Mouse (Mus musculus): Measurements from ENCODE around the gene Fance. TPM values are rescaled to one million over a fixed set of nuclear protein-coding genes. Genes with fewer than 3 reads are reported as not detected.

Fance gene
- 28.4 and 30.9 TPM in 2 replicates for polyA plus RNA-seq (2016; fragmentation: Nextera tagmentation; extraction: Ambion mirVana)

DNA sequence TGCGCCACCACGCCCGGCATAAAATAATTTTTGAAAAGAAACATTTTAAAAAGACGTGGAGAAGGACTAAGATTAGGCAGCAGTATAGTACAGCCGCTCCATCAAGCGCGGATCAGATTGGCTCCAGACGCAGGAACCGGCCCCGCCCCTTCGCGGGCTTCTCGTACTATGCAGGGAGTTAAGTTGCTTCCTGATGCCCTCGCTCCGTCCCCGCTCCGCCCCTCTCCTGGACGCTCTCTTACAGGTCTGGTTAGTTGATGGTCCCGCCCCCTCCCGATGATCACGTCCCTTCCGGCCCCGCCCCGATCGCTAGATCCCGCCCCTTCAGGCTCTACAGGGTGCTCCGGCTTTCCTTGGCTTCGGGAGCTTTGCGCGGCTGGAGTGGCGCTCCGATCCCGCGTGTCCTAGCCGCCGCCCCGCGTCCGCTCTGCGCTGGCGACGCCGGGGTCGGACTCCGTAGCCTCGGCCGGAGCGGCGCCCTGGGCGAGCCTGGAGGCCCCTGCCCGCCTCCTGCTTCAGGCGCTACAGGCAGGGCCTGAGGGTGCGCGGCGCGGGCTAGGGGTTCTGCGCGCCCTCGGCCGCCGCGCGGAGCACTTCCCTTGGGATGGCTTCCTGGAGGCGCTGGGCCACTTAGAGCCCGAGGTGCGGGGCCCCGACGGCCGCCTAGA is at the start of gene Fance:
TSS of gene Fance (plus strand) at position 308 of the 668 bp plus-strand sequence.
- peak within 1 kb of the TSS; percentile 94 for H3K4me3 ChIP-seq
- WGBS: under 1% methylated on average over 69 of the region's 69 CpGs
- peaks cover 50% of the 10 kb centered on the region for H3K4me1 ChIP-seq
- H3K9me3 ChIP-seq: no peaks in the 10 kb centered on the region
- peaks cover 30% of the 10 kb centered on the region for H3K36me3 ChIP-seq (replicated peaks)
- DNase-seq (ENCODE audit: low spot score): peak; percentile 100
- peak within 1 kb of the TSS; percentile 96 for H3K27ac ChIP-seq (replicated peaks)
- H3K27me3 ChIP-seq (replicated peaks; ENCODE audit: low read depth, poor library complexity, severe bottlenecking): no peaks in the 10 kb centered on the region

DNA sequence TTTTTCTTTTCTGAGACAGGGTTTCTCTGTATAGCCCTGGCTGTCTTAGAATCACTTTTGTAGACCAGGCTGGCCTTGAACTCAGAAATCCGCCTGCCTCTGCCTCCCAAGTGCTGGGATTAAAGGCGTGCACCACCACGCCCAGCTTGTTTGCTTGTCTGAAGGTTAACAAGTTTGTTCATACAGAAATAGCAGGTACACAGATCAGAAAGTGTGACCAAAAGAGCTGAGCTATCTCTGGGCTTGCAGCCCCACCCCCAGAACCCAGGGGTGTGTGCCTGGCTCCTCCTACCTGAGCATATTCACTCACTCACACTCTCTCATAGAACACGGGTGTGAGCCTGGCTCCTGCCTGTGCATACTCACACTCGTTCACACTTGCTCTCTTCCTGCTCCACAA is 46.1 kb upstream of the Fance start:
- Histone ChIP-seq H3K4me1 (peaks cover 48% of the 10 kb centered on the region), H3K4me3 (no peak overlapping the region), H3K27me3 (replicated peaks; ENCODE audit: low read depth, poor library complexity, severe bottlenecking) (no peaks in the 10 kb centered on the region), H3K27ac (replicated peaks) (no peak overlapping the region), H3K9me3 (no peaks in the 10 kb centered on the region), H3K36me3 (replicated peaks) (0 out of 2 replicates have a peak, but pooled peaks cover 2% of the 10 kb centered on the region)
- WGBS: 92% methylated on average over 5 of the region's 5 CpGs
- no peak for DNase-seq (ENCODE audit: low spot score)

DNA sequence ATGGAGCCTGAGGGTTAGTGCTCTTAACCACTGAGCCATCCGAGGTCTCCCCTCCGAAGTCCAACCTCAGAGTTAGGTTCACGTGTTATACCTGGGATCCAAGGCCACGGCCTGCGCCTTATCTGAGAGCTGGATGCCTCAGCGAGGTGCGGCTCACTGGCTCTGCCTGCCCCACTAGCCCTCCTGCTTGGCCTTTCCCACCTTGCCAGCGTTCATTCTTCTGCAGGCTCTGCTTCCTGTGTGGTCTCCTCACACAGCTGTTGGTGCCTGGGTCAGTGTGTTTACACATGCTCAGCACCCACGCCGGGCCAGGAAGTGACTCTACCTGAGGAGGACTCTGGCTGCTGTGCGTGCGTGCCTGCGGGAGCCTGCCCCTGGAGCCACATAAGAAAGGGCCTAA is 43.2 kb upstream of the Fance start:
- H3K36me3 ChIP-seq (replicated peaks): 0 out of 2 replicates have a peak, but pooled peaks cover 2% of the 10 kb centered on the region
- no peaks in the 10 kb centered on the region for H3K9me3 ChIP-seq
- WGBS: 79% methylated on average over 13 of the region's 13 CpGs
- no peak for DNase-seq (ENCODE audit: low spot score)
- H3K27me3 ChIP-seq (replicated peaks; ENCODE audit: low read depth, poor library complexity, severe bottlenecking): no peaks in the 10 kb centered on the region
- H3K4me3 ChIP-seq: no peak overlapping the region
- H3K4me1 ChIP-seq: peaks cover 29% of the 10 kb centered on the region
- H3K27ac ChIP-seq (replicated peaks): peak overlapping the region; percentile 63; the same call in 1 of the 2 replicates

DNA sequence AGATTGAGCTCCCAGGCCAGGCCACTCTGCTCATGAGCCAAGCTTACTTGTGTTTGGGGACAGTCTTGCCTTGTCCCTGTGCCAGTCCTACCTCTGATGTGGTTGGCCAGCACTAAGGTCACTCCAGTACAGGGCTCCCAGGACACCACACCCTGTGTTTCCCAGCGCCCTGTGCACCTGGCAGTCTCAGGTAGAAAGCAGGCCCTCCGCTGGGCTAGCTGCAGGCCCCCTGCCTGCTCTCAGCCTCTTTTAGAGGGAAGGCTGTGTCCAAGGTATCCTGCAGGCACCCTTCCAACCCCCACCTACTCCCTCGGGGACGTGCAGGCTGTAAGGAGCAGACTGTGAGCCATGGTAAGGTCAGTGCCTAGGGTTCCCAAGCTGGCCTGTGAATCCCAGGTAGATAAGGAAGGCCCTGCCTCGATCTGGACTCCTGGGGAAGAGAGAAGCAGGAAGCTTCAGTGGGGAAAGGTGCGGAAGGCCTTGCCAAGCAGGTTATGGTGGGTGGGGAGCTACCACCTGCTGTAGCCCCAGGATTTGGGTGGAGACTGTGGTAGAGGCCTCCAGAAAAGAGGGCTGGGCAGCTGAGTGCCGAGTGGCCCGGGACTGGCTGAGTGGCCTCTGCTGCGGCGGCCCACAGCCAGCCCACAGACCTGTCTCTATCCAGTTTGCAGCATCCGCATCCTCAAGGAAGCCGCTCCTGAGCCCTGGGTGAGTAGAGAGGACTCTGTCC is 41.6 kb upstream of the Fance start:
- H3K9me3 ChIP-seq: no peaks in the 10 kb centered on the region
- H3K27ac ChIP-seq (replicated peaks): no peak overlapping the region
- H3K27me3 ChIP-seq (replicated peaks; ENCODE audit: low read depth, poor library complexity, severe bottlenecking): no peaks in the 10 kb centered on the region
- H3K36me3 ChIP-seq (replicated peaks): no peaks in the 10 kb centered on the region
- 80% methylated on average over 12 of the region's 12 CpGs for WGBS
- peaks cover 20% of the 10 kb centered on the region for H3K4me1 ChIP-seq
- H3K4me3 ChIP-seq: no peak overlapping the region
- DNase-seq (ENCODE audit: low spot score): no peak

DNA sequence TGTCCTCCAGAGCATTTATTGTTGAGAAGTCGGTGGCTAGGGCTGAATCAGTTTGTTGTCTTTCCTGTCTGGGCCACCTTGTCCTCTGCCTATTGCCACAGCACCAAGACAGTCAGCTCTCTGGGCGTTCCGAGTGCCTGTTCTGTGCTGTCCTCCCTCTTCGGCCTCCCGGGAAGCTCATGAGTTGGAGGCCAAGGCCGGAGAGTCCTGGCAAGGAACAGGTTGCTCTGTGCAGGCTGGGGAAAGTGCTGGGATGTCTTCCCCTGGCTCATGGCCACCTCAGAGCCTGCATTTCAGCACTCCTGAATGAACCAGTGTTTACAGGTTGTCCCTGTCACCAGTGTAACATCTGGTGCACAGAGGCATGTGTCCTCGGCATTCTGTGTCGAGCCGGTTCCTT is 41.0 kb upstream of the Fance start:
- H3K4me3 ChIP-seq: no peak overlapping the region
- H3K9me3 ChIP-seq: no peaks in the 10 kb centered on the region
- 83% methylated on average over 9 of the region's 9 CpGs for WGBS
- H3K4me1 ChIP-seq: peaks cover 26% of the 10 kb centered on the region
- no peaks in the 10 kb centered on the region for H3K27me3 ChIP-seq (replicated peaks; ENCODE audit: low read depth, poor library complexity, severe bottlenecking)
- no peaks in the 10 kb centered on the region for H3K36me3 ChIP-seq (replicated peaks)
- no peak for DNase-seq (ENCODE audit: low spot score)
- no peak overlapping the region for H3K27ac ChIP-seq (replicated peaks)

DNA sequence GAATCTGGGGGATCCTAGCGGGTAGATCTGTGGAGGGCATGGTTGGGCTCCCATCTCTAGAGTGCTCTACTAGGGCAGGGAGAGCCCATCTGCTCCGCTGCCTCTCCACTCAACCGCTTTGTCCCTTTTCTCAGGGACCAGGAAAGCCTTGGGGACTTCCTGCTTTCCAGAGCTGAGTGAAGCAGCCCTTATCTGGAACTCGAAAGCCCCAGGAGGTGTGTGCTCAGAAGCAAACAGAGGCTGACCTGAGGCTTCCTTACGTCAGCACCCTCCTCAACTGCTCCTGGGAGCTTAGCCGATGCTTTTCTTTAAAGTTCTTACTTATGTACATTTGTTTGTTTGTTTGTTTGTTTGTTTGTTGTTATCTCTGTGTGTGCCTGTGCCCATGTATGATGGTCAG is 40.5 kb upstream of the Fance start:
- Histone ChIP-seq H3K36me3 (replicated peaks) (no peaks in the 10 kb centered on the region), H3K9me3 (no peaks in the 10 kb centered on the region), H3K4me3 (no peak overlapping the region), H3K27ac (replicated peaks) (no peak overlapping the region), H3K27me3 (replicated peaks; ENCODE audit: low read depth, poor library complexity, severe bottlenecking) (no peaks in the 10 kb centered on the region), H3K4me1 (peaks cover 31% of the 10 kb centered on the region)
- 78% methylated on average over 6 of the region's 6 CpGs for WGBS
- DNase-seq (ENCODE audit: low spot score): no peak

DNA sequence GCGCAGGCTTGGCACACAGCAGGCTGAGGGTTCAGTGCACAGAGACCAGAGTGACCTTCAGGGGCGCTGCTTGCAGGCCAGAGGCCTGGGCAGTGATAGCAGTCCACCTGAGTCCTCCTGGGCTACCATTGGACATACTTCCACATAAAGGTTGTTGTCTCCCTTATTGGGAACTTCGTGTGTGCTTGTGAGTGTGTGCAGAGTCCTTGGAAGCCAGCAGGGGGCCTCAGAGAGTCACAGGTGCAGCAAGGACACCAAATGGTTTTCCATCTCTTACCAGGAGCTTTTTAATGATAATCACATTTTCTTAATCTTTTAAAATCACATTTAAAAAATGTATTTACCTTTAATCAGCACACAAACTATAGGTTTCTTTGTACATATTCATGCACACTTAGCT is 38.6 kb upstream of the Fance start:
- Histone ChIP-seq H3K27ac (replicated peaks) (no peak overlapping the region), H3K27me3 (replicated peaks; ENCODE audit: low read depth, poor library complexity, severe bottlenecking) (no peaks in the 10 kb centered on the region), H3K4me3 (no peak overlapping the region), H3K9me3 (no peaks in the 10 kb centered on the region), H3K36me3 (replicated peaks) (no peaks in the 10 kb centered on the region), H3K4me1 (peaks cover 47% of the 10 kb centered on the region)
- DNase-seq (ENCODE audit: low spot score): no peak
- WGBS: 80% methylated on average over 3 of the region's 3 CpGs

DNA sequence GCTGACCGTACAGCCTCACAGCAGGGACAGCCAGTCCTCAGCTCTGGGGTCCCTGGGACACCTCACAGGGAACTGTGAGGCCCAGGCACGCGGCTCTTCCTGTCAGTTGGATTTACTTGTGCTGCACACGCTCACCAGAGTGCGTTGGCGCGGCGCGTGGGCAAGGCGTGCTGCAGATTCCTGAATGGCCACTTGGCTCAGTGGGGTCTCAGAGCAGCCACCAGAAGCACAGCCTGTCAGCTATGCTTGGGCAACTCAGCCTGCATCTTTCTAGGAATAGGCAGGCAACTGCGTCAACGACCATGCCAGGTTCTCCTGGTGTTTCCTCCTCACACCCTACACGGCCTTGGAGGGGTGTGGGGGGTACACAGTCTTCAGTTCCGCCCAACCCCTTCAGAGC is 36.1 kb upstream of the Fance start:
- no peaks in the 10 kb centered on the region for H3K27me3 ChIP-seq (replicated peaks; ENCODE audit: low read depth, poor library complexity, severe bottlenecking)
- H3K36me3 ChIP-seq (replicated peaks): no peaks in the 10 kb centered on the region
- H3K4me3 ChIP-seq: no peak overlapping the region
- no peaks in the 10 kb centered on the region for H3K9me3 ChIP-seq
- DNase-seq (ENCODE audit: low spot score): no peak
- WGBS: 89% methylated on average over 14 of the region's 14 CpGs
- peaks cover 54% of the 10 kb centered on the region for H3K4me1 ChIP-seq
- H3K27ac ChIP-seq (replicated peaks): no peak overlapping the region

DNA sequence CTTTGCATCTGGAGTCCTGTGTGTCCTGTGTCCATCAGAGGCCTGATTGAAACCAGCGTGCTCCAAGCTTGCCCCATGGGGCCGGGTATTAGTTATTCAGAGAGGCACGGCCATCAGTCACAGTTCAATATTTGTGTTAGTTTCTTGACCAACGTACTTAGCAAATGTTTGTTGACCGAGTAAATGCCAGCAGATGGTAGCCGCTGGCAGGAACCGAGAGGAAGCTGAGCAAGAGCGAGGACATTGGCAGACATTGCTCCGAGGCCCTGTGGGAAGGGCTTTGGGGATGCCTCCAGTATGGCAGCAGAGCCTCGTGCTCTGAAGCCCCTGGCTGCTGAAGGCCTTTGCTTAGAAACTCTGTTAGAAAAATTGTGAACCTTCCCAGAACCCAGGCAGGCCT is 35.6 kb upstream of the Fance start:
- Histone ChIP-seq H3K4me3 (no peak overlapping the region), H3K4me1 (peaks cover 49% of the 10 kb centered on the region), H3K27ac (replicated peaks) (no peak overlapping the region), H3K27me3 (replicated peaks; ENCODE audit: low read depth, poor library complexity, severe bottlenecking) (no peaks in the 10 kb centered on the region), H3K36me3 (replicated peaks) (no peaks in the 10 kb centered on the region), H3K9me3 (no peaks in the 10 kb centered on the region)
- DNase-seq (ENCODE audit: low spot score): no peak
- 73% methylated on average over 10 of the region's 10 CpGs for WGBS

DNA sequence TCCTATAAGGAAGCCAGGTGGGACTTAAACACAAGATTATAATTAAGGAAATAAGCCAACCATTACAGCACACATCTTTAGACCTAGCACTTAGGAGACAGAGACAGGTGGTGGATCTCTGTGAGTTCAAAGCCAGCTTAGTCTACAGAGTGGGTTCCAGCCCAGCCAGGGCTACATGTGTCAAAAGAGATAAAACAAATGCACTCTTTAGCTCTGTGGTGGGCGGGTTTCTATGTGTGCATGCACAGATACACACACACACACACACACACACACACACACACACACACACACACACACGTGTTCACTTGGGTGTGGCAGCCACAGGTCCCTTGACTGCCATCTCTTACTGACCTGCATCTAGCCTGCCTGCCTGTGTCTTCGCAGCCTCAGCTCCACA is 35.2 kb upstream of the Fance start:
- H3K4me1 ChIP-seq: peaks cover 48% of the 10 kb centered on the region
- no peak overlapping the region for H3K4me3 ChIP-seq
- H3K27ac ChIP-seq (replicated peaks): no peak overlapping the region
- no peaks in the 10 kb centered on the region for H3K27me3 ChIP-seq (replicated peaks; ENCODE audit: low read depth, poor library complexity, severe bottlenecking)
- no peak for DNase-seq (ENCODE audit: low spot score)
- no peaks in the 10 kb centered on the region for H3K36me3 ChIP-seq (replicated peaks)
- H3K9me3 ChIP-seq: no peaks in the 10 kb centered on the region
- 88% methylated on average over 3 of the region's 3 CpGs for WGBS

DNA sequence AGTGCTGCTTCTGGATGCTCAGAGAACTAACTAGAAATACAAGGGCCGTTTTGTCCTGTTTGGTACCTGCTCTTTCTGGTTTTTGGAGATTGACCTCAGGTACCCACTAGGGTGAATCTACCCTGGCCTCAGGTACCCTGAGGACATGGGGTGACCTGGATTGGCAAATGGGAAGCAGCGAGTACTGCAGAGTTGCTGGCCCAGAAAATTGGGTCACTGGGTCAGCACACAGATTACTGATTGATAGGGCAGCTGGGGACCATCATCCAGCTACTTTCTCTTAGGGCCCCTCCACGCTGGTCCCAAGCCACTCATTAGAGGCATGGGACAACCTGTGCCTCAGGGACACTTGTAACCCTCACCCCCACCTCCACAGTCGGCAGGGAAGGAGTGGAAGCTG is 34.1 kb upstream of the Fance start:
- Histone ChIP-seq H3K27ac (replicated peaks) (peak overlapping the region; percentile 45), H3K4me1 (peaks cover 50% of the 10 kb centered on the region), H3K27me3 (replicated peaks; ENCODE audit: low read depth, poor library complexity, severe bottlenecking) (no peaks in the 10 kb centered on the region), H3K36me3 (replicated peaks) (no peaks in the 10 kb centered on the region), H3K4me3 (no peak overlapping the region), H3K9me3 (no peaks in the 10 kb centered on the region)
- no peak for DNase-seq (ENCODE audit: low spot score)
- WGBS: 45% methylated on average over 4 of the region's 4 CpGs

DNA sequence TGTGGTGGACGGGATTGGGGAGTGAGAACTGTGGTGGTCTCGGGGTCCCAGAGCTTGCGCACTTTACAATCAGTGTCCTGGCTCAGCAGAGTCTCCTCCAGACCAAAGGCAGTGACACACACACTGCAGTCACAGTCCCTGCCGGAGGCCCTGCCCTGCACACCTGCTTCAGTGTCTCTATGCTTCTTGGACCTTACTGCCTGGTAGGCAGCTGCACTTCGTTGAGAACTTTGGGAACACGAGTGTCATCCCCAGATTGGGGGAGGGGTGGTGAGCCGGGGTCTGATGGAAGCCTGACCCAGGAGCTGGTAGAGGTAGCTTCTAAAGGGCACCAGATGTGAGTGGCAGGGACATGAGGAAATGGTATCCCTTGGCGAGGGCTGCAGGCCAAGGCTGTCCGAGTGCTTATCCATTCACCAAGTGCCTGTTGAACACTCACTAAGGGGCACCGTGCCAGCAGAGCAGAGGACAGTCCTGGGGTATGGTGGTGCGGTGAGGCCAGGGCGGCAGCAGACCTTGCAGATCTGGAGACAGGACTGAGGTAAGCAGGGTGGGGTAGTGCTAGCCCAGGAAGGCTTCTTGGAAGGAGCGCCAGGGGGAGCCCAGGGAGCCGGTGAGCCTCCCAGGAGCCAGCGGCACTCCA is 33.4 kb upstream of the Fance start:
- no peaks in the 10 kb centered on the region for H3K9me3 ChIP-seq
- H3K27ac ChIP-seq (replicated peaks): peak overlapping the region; percentile 68
- 61% methylated on average over 15 of the region's 15 CpGs for WGBS
- H3K4me1 ChIP-seq: peaks cover 56% of the 10 kb centered on the region
- DNase-seq (ENCODE audit: low spot score): no peak
- no peak overlapping the region for H3K4me3 ChIP-seq
- no peaks in the 10 kb centered on the region for H3K27me3 ChIP-seq (replicated peaks; ENCODE audit: low read depth, poor library complexity, severe bottlenecking)
- no peaks in the 10 kb centered on the region for H3K36me3 ChIP-seq (replicated peaks)

DNA sequence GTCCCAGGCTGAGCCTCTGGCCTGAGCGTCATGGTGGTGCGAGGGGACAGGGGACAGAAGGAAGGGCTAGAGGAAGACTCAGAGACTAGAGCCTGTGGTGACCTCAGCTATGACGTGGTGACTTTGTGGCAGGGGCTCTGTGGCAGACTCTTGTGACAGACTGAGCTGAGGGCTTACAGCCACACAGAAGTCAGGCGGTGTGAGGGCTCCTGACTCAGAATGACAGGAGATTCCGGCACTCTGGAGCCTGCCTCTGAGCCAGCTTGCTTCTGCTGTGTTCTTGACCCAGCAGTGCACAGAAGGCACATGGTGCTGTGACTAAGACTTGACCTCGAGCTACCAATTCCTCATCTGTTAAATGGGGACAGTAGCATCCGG is 32.9 kb upstream of the Fance start:
- DNase-seq (ENCODE audit: low spot score): no peak
- Histone ChIP-seq H3K27me3 (replicated peaks; ENCODE audit: low read depth, poor library complexity, severe bottlenecking) (no peaks in the 10 kb centered on the region), H3K9me3 (no peaks in the 10 kb centered on the region), H3K27ac (replicated peaks) (peak overlapping the region; percentile 68; the same call in 1 of the 2 replicates), H3K4me1 (peaks cover 61% of the 10 kb centered on the region), H3K4me3 (no peak overlapping the region), H3K36me3 (replicated peaks) (no peaks in the 10 kb centered on the region)
- 68% methylated on average over 7 of the region's 7 CpGs for WGBS

Measured in embryonic facial prominence, embryonic 10.5 days (tissue).